11 mouse cellular contexts compared by ENCODE assay signal in the genomic region with DNA sequence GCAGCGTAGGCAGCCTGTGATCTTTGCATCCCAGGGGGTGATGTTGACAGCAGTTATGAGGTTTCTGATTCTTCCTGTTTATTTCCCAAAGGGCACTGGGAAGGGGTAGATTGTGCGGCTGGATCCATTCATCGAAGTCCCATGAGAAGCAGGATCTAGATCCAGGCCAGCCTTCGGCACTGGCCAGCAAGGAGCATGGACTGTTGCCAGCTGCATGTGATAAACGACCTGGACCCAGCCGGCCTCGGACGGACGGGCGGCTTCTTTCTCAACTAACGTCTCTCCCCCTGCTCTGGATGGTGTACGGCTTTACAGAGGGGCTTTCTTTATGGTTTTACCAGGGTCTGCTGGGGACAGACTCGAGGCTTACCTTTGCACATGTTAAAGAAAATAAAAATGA. TPM values are rescaled to one million over a fixed set of nuclear protein-coding genes. Genes with fewer than 3 reads are reported as not detected.
A peak's percentile ranks its signal among the peaks of the same experiment; 100 is the strongest.
DNase-seq lines count a peak whose midpoint lies in the region; ATAC-seq lines count a peak whose summit lies in the region.
"Had no signal": no experiment of that assay in that cellular context is flagged by ENCODE, and none has a peak within 500 bp of the region (broad histone marks: within the 10 kb centered on the region; RNA-seq: fewer than 3 reads in every experiment).

No protein-coding gene starts in this region.

- H3K4me1 ChIP-seq in kidney, embryonic 15.5 days = peaks cover 9% of the 10 kb centered on the region

- H3K27ac ChIP-seq in kidney, embryonic 15.5 days = no peak overlapping the region
- H3K27ac ChIP-seq: midbrain, embryonic 13.5 days; neural tube, embryonic 12.5 days had no signal

- no peaks in the 10 kb centered on the region for H3K9me3 ChIP-seq in kidney, embryonic 15.5 days (replicated peaks)
- H3K9me3 ChIP-seq: midbrain, embryonic 13.5 days; neural tube, embryonic 12.5 days had no signal

- no peak overlapping the region for H3K9ac ChIP-seq in kidney, embryonic 15.5 days
- H3K9ac ChIP-seq: liver, postnatal 0 days; midbrain, embryonic 13.5 days; neural tube, embryonic 12.5 days had no signal

- 24% methylated on average over 13 of the region's 13 CpGs for WGBS in kidney, embryonic 15.5 days

- no peak for ATAC-seq in kidney, embryonic 15.5 days (replicated peaks; ENCODE audit: low FRiP score)
- ATAC-seq in CD4-positive, CD25-positive, alpha-beta regulatory T cell, adult 4 months = no peak
- ATAC-seq: liver, postnatal 0 days; midbrain, embryonic 13.5 days had no signal

- H3K4me3 ChIP-seq in kidney, embryonic 15.5 days (replicated peaks) = no peak overlapping the region
- H3K4me3 ChIP-seq: midbrain, embryonic 13.5 days; neural tube, embryonic 12.5 days had no signal

- H3K36me3 ChIP-seq in kidney, embryonic 15.5 days = no peaks in the 10 kb centered on the region

- peak; percentile 10 for DNase-seq in gastrocnemius, adult 18-20 months (ENCODE audit: low spot score)
- no peak for DNase-seq in gastrocnemius, postnatal 14 days
- DNase-seq in kidney, postnatal 10 days = peak; percentile 57
- peak; percentile 48 for DNase-seq in MN1 (ENCODE audit: low spot score)
- DNase-seq in brain, adult 2 months (ENCODE audit: low read depth, low spot score) = peak; percentile 40
- no peak for DNase-seq in thymus, postnatal 10 days (ENCODE audit: low spot score in 2 of 2)
- DNase-seq: liver, postnatal 0 days had no signal

- no peak overlapping the region for H3K4me2 ChIP-seq in kidney, embryonic 15.5 days
- H3K4me2 ChIP-seq: midbrain, embryonic 13.5 days; neural tube, embryonic 12.5 days had no signal

- intact Hi-C loops in gastrocnemius, postnatal 14 days (cut with DNase I; ENCODE audit: low total_unique reads) = no loop called here

- H3K27me3 ChIP-seq in kidney, embryonic 15.5 days = peaks cover 48% of the 10 kb centered on the region

RNA-seq across cellular contexts. Expression of gene Wnt3, which starts 42.0 kb away (rescaled TPM):
- not detected for total RNA-seq in gastrocnemius, adult 18-20 months (2021)
- total RNA-seq in gastrocnemius, postnatal 14 days (2021) = under 1 TPM in 1 of 2 experiments, not detected in 1; 0.18 TPM
- 0.19 and 0.21 TPM in 2 replicates for polyA plus RNA-seq in kidney, embryonic 15.5 days (2015; fragmentation: Nextera tagmentation; extraction: Ambion mirVana)
- 1 to 10 TPM; 2.4 to 3.8 TPM for polyA plus RNA-seq in CD4-positive, CD25-positive, alpha-beta regulatory T cell, adult 4 months (2017; shearing (Covaris generic))
- polyA plus RNA-seq: liver, postnatal 0 days had no signal

Comparison
In these comparisons a context has a peak if more than half of its experiments do, and no peak if none do; other contexts are left out.
1. DNase-seq: peak in gastrocnemius, adult 18-20 months (single experiment), kidney, postnatal 10 days (single experiment), MN1 (single experiment) and brain, adult 2 months (single experiment); none in gastrocnemius, postnatal 14 days (single experiment) and thymus, postnatal 10 days (0 of 2).